Mouse (Mus musculus): ENCODE data around the gene Kif3b.

The Kif3b gene

GRCm38 (mm10) chr2:153297771-153298170 is 6.6 kb downstream of the Kif3b start:
- no peak for DNase-seq (ENCODE audit: low read depth, low spot score)

GRCm38 (mm10) chr2:153298460-153298859 is 7.2 kb downstream of the Kif3b start:
- no peak for DNase-seq (ENCODE audit: low read depth, low spot score)

GRCm38 (mm10) chr2:153298863-153299262 is 7.7 kb downstream of the Kif3b start:
- DNase-seq (ENCODE audit: low read depth, low spot score), result no peak

GRCm38 (mm10) chr2:153301123-153301522 is 9.9 kb downstream of the Kif3b start:
- no peak for DNase-seq (ENCODE audit: low read depth, low spot score)

GRCm38 (mm10) chr2:153305240-153305639 is 14.0 kb downstream of the Kif3b start:
- DNase-seq (ENCODE audit: low read depth, low spot score), result no peak

GRCm38 (mm10) chr2:153308586-153308985 is 17.4 kb downstream of the Kif3b start:
- no peak for DNase-seq (ENCODE audit: low read depth, low spot score)

GRCm38 (mm10) chr2:153309106-153309505 is 17.9 kb downstream of the Kif3b start:
- no peak for DNase-seq (ENCODE audit: low read depth, low spot score)

- DNase-seq (ENCODE audit: low read depth, low spot score), result no peak
Observed at GRCm38 (mm10) chr2:153310228-153310627, 19.0 kb downstream of the Kif3b start.

- no peak for DNase-seq (ENCODE audit: low read depth, low spot score)
Observed at GRCm38 (mm10) chr2:153312884-153313283, 21.7 kb downstream of the Kif3b start.

GRCm38 (mm10) chr2:153318408-153318807 is 27.2 kb downstream of the Kif3b start:
- no peak for DNase-seq (ENCODE audit: low read depth, low spot score)

- no peak for DNase-seq (ENCODE audit: low read depth, low spot score)
Observed at GRCm38 (mm10) chr2:153319036-153319643, 27.9 kb downstream of the Kif3b start.

GRCm38 (mm10) chr2:153325706-153326376 is 34.6 kb downstream of the Kif3b start:
- no peak for DNase-seq (ENCODE audit: low read depth, low spot score)

- no peak for DNase-seq (ENCODE audit: low read depth, low spot score)
Observed at GRCm38 (mm10) chr2:153332271-153332670, 41.1 kb downstream of the Kif3b start.

- DNase-seq (ENCODE audit: low read depth, low spot score), result no peak
Observed at GRCm38 (mm10) chr2:153332981-153333380, 41.8 kb downstream of the Kif3b start.

GRCm38 (mm10) chr2:153333822-153334232 is 42.6 kb downstream of the Kif3b start:
- DNase-seq (ENCODE audit: low read depth, low spot score), result no peak

- DNase-seq (ENCODE audit: low read depth, low spot score), result no peak
Observed at GRCm38 (mm10) chr2:153334281-153334680, 43.1 kb downstream of the Kif3b start.

GRCm38 (mm10) chr2:153336117-153336516 is 44.9 kb downstream of the Kif3b start:
- DNase-seq (ENCODE audit: low read depth, low spot score), result no peak

- DNase-seq (ENCODE audit: low read depth, low spot score), result no peak
Observed at GRCm38 (mm10) chr2:153338361-153339350, 47.4 kb downstream of the Kif3b start.

- no peak for DNase-seq (ENCODE audit: low read depth, low spot score)
Observed at GRCm38 (mm10) chr2:153342166-153342565, 51.0 kb downstream of the Kif3b start.

- no peak for DNase-seq (ENCODE audit: low read depth, low spot score)
Observed at GRCm38 (mm10) chr2:153342602-153343001, 51.4 kb downstream of the Kif3b start.

- no peak for DNase-seq (ENCODE audit: low read depth, low spot score)
Observed at GRCm38 (mm10) chr2:153343191-153343590, 52.0 kb downstream of the Kif3b start.

- DNase-seq (ENCODE audit: low read depth, low spot score), result no peak
Observed at GRCm38 (mm10) chr2:153345071-153345453, 53.8 kb downstream of the Kif3b start.
